Mouse (Mus musculus): ENCODE measurements around the gene Prdm11.

The Prdm11 gene

DNA sequence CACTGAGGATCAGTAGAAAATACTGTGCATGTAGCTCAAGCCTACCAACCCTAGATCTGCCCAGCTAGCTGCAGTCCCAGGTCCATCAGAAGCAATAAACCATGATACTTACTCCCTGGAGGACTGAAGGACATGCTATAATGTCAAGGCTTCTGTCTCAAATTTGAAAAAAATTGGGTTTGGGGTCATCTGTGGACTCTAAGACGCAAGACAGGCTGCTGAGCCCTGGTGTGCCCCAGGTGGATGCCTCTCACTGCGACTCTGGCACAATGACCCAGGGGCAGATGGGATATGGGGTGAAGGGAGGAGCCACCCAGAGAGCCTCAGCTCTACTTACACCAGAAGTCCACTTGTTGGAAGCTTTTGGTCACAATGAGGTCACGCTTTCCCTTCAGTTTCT is 33.0 kb downstream of the Prdm11 start:
- DNase-seq (ENCODE audit: low read depth, low spot score): no peak

DNA sequence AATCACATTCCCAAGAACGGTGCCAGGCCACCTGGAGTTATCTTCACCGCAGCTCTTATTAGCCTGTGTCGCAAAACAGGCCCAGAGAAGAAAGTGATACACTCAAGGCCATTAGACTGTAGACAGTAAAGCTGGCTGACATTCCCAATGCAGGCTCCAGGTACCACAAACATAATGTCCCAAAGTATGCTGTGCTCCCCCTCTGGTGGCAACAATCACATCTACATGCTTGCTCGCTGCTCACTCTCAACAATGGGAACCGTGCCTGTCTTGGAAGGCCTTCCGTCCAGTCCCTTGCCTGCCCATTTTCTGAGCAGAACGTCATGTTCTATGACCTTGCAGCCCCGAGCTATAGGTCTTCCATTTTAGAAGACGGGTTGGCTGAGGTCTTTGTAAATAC is 34.0 kb downstream of the Prdm11 start:
- DNase-seq (ENCODE audit: low read depth, low spot score): no peak

DNA sequence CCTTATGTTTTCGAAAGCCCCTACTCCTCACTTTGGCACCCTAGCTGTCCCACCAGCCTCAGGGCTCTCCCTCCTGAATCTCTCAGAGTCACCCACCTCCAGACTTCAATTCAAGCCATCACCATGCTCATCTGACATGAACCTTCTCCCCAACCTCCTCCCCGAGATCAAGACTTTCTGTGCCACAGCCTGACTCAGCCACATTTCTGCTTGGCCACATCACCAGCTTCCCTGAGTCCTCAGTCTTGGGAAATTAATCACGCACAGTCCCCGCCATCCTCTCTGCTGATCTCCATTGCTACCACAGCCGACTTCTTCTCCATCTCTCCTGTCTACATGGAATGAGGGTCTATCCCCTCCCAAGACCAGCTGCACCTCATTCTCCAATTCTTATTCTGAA is 34.5 kb downstream of the Prdm11 start:
- no peak for DNase-seq (ENCODE audit: low read depth, low spot score)

DNA sequence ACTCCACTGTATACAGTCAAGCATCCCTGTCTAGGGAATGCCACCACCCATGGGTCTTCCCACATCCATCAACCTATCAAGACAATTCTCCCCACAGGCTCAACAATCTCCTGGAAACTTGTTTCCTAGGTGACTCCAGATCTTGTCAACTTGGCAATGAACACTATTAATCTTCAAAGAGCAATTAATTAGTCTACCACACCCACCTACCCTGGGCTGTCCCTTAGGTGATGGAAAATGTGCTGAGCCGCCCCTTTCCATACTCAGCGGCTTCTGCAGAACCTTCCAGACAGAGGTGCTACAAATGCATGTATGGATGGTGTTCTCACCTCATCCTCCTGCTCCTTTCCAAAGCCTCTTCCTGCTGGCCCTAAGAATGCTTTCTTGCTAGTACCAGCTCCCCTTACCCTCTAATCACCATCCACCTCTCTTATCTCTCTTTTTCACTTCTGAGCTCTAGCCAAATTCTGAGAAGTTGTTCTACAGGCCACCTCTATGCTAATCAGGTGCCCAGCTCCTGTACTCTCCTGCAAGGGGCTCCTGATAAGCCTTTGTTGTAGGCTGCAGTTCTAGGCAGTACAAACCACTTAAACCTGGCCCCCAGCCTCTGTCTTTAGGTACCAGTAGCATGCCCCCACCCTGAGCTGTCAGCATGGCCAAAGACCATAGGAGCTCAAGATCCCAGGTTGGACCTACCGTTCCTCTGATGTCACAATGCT is 37.8 kb downstream of the Prdm11 start:
- DNase-seq (ENCODE audit: low read depth, low spot score): no peak

GRCm38 (mm10) chr2:93005028-93005427 is 40.9 kb downstream of the Prdm11 start:
- DNase-seq (ENCODE audit: low read depth, low spot score): no peak

DNA sequence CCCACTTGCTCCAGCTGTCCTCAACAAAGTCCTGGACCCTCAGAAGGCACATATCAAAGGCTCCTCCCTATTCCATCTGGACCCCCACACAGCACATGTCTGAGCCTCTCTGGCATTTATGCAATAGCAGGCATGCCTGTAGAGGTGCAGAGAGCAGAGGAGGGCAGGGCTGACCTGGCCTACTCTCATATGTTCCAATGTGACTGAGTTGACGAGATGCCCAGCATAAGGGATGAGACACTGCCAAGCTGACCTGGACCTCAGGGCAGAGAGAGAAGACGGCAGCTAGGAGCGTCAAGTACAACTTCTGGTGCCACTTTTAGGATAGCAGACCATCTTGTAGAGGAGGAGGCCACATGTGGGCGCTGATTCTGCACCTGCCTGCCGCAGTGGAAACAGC is 54.0 kb downstream of the Prdm11 start:
- DNase-seq (ENCODE audit: low read depth, low spot score): no peak

DNA sequence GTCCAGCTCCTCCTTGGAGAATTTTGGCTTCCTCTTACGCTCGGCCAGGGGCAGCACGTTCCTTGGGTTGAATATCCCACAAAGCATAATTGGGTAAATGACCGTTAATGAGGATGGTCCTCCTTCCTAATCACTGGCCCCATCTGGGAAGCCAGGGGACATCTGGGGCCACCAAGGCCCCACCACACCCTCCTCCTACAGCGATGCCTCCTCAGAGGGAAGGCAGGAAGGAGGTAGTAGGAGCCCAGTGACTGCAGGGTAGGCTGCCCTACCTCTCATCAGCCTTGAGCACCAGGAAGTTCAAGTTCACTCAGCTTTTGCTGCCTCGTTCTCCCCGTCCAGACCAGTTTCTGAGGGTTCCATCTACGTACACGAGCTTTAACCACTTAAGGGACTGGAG is 56.4 kb downstream of the Prdm11 start:
- DNase-seq (ENCODE audit: low read depth, low spot score): no peak

DNA sequence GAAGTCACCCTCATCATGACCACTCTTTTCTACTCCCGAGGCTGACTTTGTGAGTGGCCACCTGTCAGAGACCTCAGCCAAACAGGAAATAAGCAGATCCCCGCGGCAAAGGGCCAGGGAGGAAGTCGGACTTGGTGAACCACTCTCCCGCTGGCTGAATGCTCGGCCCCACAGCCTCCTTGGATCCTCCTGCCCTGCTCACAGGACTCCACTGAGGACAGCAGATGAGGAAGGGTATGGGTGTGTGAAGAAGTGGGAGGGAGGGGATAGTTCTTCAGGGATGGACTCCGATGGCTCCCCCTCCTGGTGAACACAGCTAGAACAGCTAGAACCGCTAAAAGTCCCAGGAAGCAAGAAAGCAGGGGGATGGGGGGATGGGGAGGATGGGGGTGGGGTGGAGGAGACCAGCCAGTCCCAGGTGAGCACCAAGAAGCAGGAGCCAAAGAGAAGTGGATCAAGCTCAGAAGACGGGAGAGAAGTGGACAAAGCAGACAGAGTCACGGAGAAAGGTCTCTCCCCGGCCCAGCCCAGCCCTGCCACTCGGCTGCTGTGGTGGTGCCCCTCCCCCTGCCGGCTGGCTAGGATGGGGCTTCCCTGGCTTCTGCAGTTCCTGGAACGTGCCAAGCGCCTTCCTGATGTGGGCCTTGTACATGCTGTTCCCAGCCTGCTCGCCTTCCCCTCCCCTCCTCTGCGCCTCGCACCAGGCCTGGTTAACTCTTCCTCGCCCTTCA is 57.9 kb downstream of the Prdm11 start:
- DNase-seq (ENCODE audit: low read depth, low spot score): no peak

DNA sequence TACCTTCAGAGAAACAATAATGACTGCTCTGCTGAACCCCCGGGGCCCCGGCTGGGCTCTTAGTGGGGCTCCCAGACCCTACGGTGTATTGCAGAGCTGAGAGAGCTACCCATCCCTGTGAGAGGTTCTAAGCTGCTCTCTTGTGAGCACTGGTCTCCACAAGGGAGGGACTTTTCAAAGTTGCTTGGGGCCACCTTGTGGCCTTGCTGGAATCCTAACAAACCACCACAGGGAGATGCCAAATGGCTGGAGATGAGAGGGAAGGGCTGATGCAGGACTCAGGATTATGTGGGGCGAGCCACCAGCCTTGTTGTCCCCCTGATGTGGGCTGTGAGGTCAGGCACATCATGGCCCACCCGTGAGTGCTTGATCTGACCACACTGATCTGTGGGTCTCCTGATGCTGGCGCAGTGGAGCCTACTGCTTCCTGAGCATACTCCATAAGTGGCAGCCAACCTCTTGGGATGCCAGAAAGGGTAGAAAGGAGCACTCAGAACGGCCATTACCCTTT is 58.8 kb downstream of the Prdm11 start:
- DNase-seq (ENCODE audit: low read depth, low spot score): no peak

GRCm38 (mm10) chr2:92985600-92985999 is 60.4 kb downstream of the Prdm11 start:
- DNase-seq (ENCODE audit: low read depth, low spot score): no peak

DNA sequence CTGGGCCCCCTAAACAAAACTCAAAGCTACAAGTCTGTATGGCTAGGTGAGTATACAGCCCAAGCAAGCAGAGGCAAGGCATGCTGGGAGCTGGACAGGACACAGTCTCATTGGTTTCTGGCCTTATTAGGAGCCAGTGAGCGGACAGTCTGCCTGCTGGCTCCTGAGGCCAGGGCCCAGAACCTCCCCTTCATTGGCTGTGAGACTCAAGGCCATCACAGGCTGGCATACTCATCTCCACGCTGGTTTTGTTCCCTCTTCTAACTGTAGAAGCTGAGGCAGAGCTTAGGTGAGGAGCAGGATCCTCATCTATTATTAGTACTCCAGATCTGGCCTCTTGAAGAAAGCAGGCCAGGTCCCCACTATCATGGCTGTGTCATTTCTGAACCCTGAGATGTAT is 60.8 kb downstream of the Prdm11 start:
- no peak for DNase-seq (ENCODE audit: low read depth, low spot score)

DNA sequence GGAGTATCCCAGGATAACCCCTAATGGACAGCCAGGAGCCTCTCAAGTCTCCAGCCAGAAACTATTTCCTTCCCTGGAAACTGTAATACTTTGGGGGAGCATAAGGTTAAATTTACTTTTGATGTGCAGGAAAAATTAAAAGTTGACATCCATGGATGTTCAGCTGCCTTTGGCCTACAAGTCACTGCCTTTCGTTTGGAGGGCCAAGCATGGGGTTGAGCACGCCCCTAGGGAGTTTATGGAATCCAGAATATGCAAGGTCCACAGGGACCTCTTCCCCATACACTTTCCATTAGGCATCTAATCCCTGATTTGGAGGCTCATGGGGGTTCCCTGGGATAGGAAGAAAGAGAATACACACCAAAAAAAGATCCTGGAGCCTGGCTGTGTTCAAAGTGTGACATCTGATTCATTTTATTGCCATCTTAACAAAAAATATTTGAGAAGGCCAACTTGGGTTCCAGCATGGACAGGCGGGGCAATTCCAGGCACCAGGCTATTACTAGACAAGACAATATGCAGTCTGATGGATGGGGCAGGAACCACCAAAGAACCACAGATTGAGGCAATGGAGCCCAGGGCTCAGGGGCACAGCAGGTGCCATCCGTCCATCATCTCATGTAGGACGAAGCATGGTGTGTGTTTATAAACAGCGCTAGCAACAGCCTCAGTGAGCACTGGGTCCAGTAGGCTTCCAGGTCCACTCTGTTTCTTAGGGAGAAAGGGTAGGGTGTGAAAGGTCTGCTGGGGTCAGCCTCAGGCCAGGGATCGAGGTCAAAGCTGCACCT is 61.5 kb downstream of the Prdm11 start:
- DNase-seq (ENCODE audit: low read depth, low spot score): no peak

DNA sequence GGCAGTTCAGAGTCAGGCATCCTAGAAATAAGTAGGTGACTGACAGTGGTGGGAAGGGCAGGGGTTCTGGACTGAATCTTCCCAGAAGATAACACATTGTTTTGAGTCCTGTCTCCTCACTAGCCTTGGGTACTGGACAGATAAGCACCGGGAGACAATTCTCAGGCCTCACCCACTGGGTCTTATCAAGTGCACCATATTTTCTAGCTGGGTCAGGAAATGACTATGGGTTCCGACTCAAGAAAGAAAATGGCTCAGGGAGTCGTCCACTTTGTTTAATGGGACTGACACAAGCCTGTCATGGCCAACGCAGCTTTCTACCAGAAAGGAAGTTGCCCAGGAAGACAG is 62.7 kb downstream of the Prdm11 start:
- peak; percentile 37 for DNase-seq (ENCODE audit: low read depth, low spot score)

DNA sequence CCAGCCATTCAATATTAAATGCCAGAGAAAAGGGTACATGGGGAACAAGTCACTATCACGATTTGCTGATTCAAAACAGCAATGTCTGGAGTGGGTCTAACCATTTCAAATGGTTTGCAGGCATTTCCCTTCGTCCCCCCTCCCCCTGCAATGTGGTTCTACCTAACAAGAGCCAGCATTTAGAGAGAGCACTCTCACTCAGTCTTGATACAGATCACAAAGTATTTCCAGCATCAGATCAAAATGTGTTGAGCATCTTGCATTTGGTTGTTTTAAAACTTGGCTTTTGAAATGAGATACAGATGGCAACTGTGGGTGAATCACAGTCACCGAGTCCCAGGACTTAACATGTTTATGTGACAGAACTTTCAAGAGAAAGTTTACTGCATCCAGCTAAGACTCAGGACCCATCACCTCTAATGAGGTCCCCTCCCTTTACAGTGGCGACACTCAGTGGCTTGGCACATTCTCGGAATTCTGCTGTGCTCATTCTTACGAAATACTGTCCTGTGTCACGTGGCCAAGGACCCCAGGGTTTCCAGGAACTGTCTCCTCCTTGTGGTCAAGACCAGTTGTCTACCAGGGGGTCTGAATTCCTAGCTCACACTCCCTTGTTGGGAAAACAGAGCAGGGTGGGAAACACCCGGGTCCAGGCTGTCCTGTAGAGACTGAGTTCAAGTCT is 63.2 kb downstream of the Prdm11 start:
- DNase-seq (ENCODE audit: low read depth, low spot score): peak; percentile 5

- DNase-seq (ENCODE audit: low read depth, low spot score): no peak
These were observed 65.8 kb downstream of the Prdm11 start for GRCm38 (mm10) chr2:92980165-92980564.

GRCm38 (mm10) chr2:92975031-92975790 is 70.8 kb downstream of the Prdm11 start:
- DNase-seq (ENCODE audit: low read depth, low spot score): no peak

DNA sequence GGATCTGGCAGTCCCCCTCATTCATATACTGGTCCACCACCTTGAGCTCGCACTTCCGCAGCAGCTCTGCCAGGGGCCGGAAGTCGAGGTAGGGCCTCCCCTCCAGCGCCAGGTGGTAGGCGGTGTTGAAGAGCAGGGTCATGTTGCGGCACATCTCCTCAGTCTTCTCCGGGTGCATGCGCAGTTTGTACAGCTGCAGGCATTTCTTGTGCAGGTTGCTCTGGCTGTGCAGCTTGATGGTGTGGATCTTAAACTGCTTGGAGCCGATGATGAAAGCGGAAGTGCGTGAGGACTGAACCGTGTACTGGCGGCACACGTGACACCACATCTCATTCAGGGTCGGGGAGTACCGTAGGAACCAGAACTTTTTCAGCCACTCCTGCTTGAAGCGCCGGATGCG is 72.3 kb downstream of the Prdm11 start:
- DNase-seq (ENCODE audit: low read depth, low spot score): no peak

DNA sequence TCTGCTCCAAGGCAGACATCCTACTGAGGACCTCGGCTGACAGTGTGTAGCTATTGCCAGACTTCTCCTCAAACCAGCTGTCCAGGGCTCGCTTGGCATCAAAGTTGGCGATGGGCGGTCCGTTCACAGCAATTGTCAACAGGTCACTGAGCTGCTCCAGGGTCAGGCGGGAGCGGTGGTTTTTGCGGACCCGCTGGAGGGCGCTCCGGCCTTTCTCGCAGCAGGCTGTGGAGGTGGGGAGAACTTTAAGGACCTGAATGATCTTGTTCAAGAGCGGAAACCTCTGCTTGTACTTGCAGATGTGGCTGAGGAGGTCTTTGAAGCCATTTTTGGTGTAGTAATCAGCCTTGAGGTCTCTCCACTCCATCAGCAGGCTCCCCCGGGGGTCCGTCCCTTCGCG is 73.9 kb downstream of the Prdm11 start:
- no peak for DNase-seq (ENCODE audit: low read depth, low spot score)

DNA sequence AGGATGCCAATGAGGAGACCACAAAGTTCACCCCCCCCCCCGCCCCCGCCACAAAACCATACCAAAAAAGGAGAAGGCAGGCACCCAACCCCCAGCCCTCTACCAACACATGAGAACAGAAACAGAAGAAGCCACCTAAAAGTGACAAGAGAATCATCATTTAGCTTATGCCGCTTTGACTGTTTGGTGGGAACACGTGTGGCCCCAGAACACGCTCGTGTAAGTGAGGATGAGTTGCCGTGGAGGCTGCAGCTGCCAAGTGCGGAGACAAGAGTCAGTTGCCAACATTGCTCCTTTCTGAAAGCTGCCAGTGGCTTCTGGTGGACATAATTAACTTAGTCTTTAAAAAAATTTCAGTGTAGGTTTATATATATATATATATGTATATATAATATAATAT is 74.4 kb downstream of the Prdm11 start:
- DNase-seq (ENCODE audit: low read depth, low spot score): no peak

GRCm38 (mm10) chr2:92971069-92971468 is 74.9 kb downstream of the Prdm11 start:
- DNase-seq (ENCODE audit: low read depth, low spot score): no peak

DNA sequence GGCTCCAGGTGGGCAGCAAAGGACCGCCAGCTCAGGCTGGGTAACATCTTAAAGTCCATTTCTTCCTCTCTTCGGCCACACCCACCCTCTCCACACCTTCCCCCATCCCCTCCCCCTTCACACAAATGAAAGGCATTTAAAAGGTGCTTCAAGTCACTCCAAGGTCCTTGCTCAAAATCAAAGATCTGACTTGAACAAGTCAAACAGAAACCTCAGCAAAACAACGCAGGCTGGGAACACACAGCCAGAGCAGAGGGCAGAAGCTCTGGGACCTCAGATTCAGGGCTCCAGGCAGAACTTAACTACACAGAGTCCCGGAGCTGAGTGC is 78.2 kb downstream of the Prdm11 start:
- DNase-seq (ENCODE audit: low read depth, low spot score): no peak
